Mouse (Mus musculus): Measurements from ENCODE around the gene Git1.

The Git1 gene

GRCm38 (mm10) chr11:77501392-77501791 is 8.0 kb downstream of the Git1 start:
- DNase-seq (ENCODE audit: low read depth, low spot score) = peak; percentile 85

GRCm38 (mm10) chr11:77501971-77502370 is 8.6 kb downstream of the Git1 start:
- no peak for DNase-seq (ENCODE audit: low read depth, low spot score)

GRCm38 (mm10) chr11:77502481-77502880 is 9.1 kb downstream of the Git1 start:
- DNase-seq (ENCODE audit: low read depth, low spot score) = no peak

GRCm38 (mm10) chr11:77503511-77503910 is 10.1 kb downstream of the Git1 start:
- no peak for DNase-seq (ENCODE audit: low read depth, low spot score)

GRCm38 (mm10) chr11:77504377-77504776 is 11.0 kb downstream of the Git1 start:
- DNase-seq (ENCODE audit: low read depth, low spot score) = no peak

- DNase-seq (ENCODE audit: low read depth, low spot score) = no peak
Measured at GRCm38 (mm10) chr11:77505291-77505980, 12.1 kb downstream of the Git1 start.

GRCm38 (mm10) chr11:77506273-77506672 is 12.9 kb downstream of the Git1 start:
- no peak for DNase-seq (ENCODE audit: low read depth, low spot score)

GRCm38 (mm10) chr11:77506941-77507340 is 13.6 kb downstream of the Git1 start:
- no peak for DNase-seq (ENCODE audit: low read depth, low spot score)

GRCm38 (mm10) chr11:77507426-77507825 is 14.1 kb downstream of the Git1 start:
- DNase-seq (ENCODE audit: low read depth, low spot score) = no peak

- peak; percentile 73 for DNase-seq (ENCODE audit: low read depth, low spot score)
Measured at GRCm38 (mm10) chr11:77508068-77509021, 15.0 kb downstream of the Git1 start.

GRCm38 (mm10) chr11:77511336-77511735 is 18.0 kb downstream of the Git1 start:
- DNase-seq (ENCODE audit: low read depth, low spot score) = no peak

GRCm38 (mm10) chr11:77512891-77513810 is 19.8 kb downstream of the Git1 start:
- DNase-seq (ENCODE audit: low read depth, low spot score) = peak; percentile 78

GRCm38 (mm10) chr11:77513811-77514170 is 20.4 kb downstream of the Git1 start:
- DNase-seq (ENCODE audit: low read depth, low spot score) = no peak

- no peak for DNase-seq (ENCODE audit: low read depth, low spot score)
Measured at GRCm38 (mm10) chr11:77514281-77514831, 21.0 kb downstream of the Git1 start.

GRCm38 (mm10) chr11:77514832-77515636 is 21.7 kb downstream of the Git1 start, which contains the start of gene Abhd15:
Gene Abhd15 (plus strand): TSS chr11:77515121.
- peak; percentile 67 for DNase-seq (ENCODE audit: low read depth, low spot score)

GRCm38 (mm10) chr11:77515637-77516552 is 22.5 kb downstream of the Git1 start, which contains the start of gene Trp53i13:
Gene Trp53i13 (minus strand): TSS chr11:77515980.
- no peak for DNase-seq (ENCODE audit: low read depth, low spot score)

GRCm38 (mm10) chr11:77516553-77517425 is 23.4 kb downstream of the Git1 start:
- no peak for DNase-seq (ENCODE audit: low read depth, low spot score)
